Mouse (Mus musculus): ENCODE results near the gene Gmpr.

DNA sequence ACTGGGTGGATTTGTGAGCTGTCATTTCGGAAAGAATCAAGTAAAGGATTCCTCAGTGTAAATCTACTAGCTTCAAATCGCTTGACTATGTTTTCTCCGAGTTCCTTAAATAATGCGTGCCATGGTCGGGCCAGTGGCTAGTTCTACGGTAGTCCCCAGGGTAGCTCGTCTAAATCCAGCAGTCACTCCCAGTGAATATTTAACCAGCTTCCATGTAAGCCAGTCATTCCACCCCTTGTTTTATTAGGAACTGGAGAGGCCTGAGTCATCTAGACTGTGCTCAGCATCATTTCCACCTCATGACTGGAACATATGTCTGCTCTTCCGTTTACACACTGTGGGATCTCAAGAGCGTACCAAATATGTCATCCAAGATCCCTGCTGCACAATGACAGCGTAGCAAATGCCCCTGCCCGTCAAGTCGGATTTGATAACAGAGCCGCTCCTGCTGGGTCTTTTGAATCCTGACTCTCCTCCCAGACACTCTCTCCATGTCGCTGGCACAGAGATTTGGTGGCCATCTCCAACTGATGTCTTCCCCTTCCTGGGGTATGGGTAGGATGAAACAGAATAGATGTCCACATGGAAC lies 45.8 kb upstream of the Gmpr start:
- TF ChIP-seq CTCF (IDR thresholded peaks at IDR 0.05) (no peak), EP300 (IDR thresholded peaks at IDR 0.05; ENCODE audit: insufficient read depth, low read depth, low read length) (no peak)

Measured in heart, adult 2 months (tissue).